Mouse (Mus musculus) lung, postnatal 0 days (tissue): ENCODE results near the gene Adgrg2. TPM values are rescaled to one million over a fixed set of nuclear protein-coding genes. Genes with fewer than 3 reads are reported as not detected.

Experiments used
- ATAC-seq: fragments of 200-750 bp; cut with Nextera tagmentation; 2 replicates; pipeline ENCODE4 v1.8.0; 2017; ENCODE audit warnings: moderate library complexity
- DNase-seq: peaks from one replicate; pipeline ENCODE4 v3.0.0-alpha.2; 2016; ENCODE audit warnings: low spot score
- H3K27ac ChIP-seq: fragments of 300-500 bp; sonication (generic); 2 replicates; pipeline ENCODE4 v1.5.1; 2014; ENCODE audit warnings: antibody characterized with exemption, mild to moderate bottlenecking, low read length, mixed read lengths
- H3K27me3 ChIP-seq: fragments of 300-500 bp; sonication (generic); replicated peaks from 2 replicates; pipeline ENCODE4 v1.6.1; 2014; ENCODE audit warnings: low read length, mixed read lengths; ENCODE audit not compliant: insufficient read depth
- H3K36me3 ChIP-seq: fragments of 300-500 bp; sonication (generic); 2 replicates; pipeline ENCODE4 v1.6.1; 2014; ENCODE audit warnings: low read length, mixed read lengths; ENCODE audit not compliant: insufficient read depth
- H3K4me1 ChIP-seq: fragments of 300-500 bp; sonication (generic); 2 replicates; pipeline ENCODE4 v1.6.1; 2014; ENCODE audit warnings: antibody characterized with exemption, low read depth, low read length, mixed read lengths; ENCODE audit not compliant: insufficient read depth
- H3K4me2 ChIP-seq: fragments of 300-500 bp; sonication (generic); replicated peaks from 2 replicates; pipeline ENCODE4 v1.6.1; 2014; ENCODE audit warnings: low read depth, mild to moderate bottlenecking, low read length, moderate library complexity, mixed read lengths
- H3K4me3 ChIP-seq: fragments of 300-500 bp; sonication (generic); 2 replicates; pipeline ENCODE4 v1.5.1; 2014; ENCODE audit warnings: low read depth, low read length
- H3K9ac ChIP-seq: fragments of 300-500 bp; sonication (generic); replicated peaks from 2 replicates; pipeline ENCODE4 v1.6.1; 2014; ENCODE audit warnings: low read depth, mild to moderate bottlenecking
- H3K9me3 ChIP-seq: fragments of 300-500 bp; sonication (generic); 2 replicates; pipeline ENCODE4 v1.6.1; 2016; ENCODE audit warnings: low read length, mixed read lengths
- CTCF ChIP-seq: IDR thresholded peaks from 2 replicates; pipeline ENCODE4 v1.5.1; 2016; ENCODE audit warnings: antibody characterized with exemption, mild to moderate bottlenecking
- EP300 ChIP-seq: IDR thresholded peaks from 2 replicates; pipeline ENCODE4 v1.6.1; 2016; ENCODE audit warnings: antibody characterized with exemption, mild to moderate bottlenecking, control low read depth
- WGBS: fragments of 180-500 bp; shearing (Covaris S2); extraction: QIAGEN DNeasy Blood & Tissue Kit; methylation state at CpG from one replicate; pipeline ENCODE4 v1.1.7; 2014; 5-methylcytosine and 5-hydroxymethylcytosine counted together
- polyA plus RNA-seq: library from polyadenylated mRNA; unstranded; fragments of >200 nt; fragmentation: Nextera tagmentation; extraction: Ambion mirVana; gene quantifications from 2 replicates; pipeline ENCODE4 v1.2.1, GENCODE M21; 2015

The Adgrg2 gene
- polyA plus RNA-seq, 1 experiment from 2014 or later: 4.7 TPM

- no peak for ATAC-seq
- no peaks in the 10 kb centered on the region for H3K27me3 ChIP-seq
- H3K4me1 ChIP-seq: no peaks in the 10 kb centered on the region
- DNase-seq: no peak
- no peak overlapping the region for H3K4me3 ChIP-seq
- H3K4me2 ChIP-seq: no peak overlapping the region
- H3K9me3 ChIP-seq: no peaks in the 10 kb centered on the region
- no peak overlapping the region for H3K27ac ChIP-seq
- no peaks in the 10 kb centered on the region for H3K36me3 ChIP-seq
- 89% methylated on average over 3 of the region's 3 CpGs for WGBS
- H3K9ac ChIP-seq: no peak overlapping the region
- TF ChIP-seq CTCF: no peak
- TF ChIP-seq EP300: no peak
These were observed 57.9 kb downstream of the Adgrg2 start for GRCm38 (mm10) chrX:160448351-160448750.

GRCm38 (mm10) chrX:160449363-160449762 is 58.9 kb downstream of the Adgrg2 start:
- Histone ChIP-seq H3K9me3 (no peaks in the 10 kb centered on the region), H3K4me3 (no peak overlapping the region), H3K27me3 (no peaks in the 10 kb centered on the region), H3K9ac (no peak overlapping the region), H3K36me3 (no peaks in the 10 kb centered on the region), H3K4me2 (no peak overlapping the region), H3K27ac (no peak overlapping the region), H3K4me1 (no peaks in the 10 kb centered on the region)
- DNase-seq: peak; percentile 13
- ATAC-seq: no peak
- 66% methylated on average over 2 of the region's 2 CpGs for WGBS
- TF ChIP-seq EP300 (no peak), CTCF (peak; percentile 49)

- no peaks in the 10 kb centered on the region for H3K9me3 ChIP-seq
- H3K9ac ChIP-seq: no peak overlapping the region
- H3K4me2 ChIP-seq: no peak overlapping the region
- H3K27me3 ChIP-seq: no peaks in the 10 kb centered on the region
- H3K4me1 ChIP-seq: no peaks in the 10 kb centered on the region
- H3K36me3 ChIP-seq: no peaks in the 10 kb centered on the region
- no peak for ATAC-seq
- H3K4me3 ChIP-seq: no peak overlapping the region
- no peak overlapping the region for H3K27ac ChIP-seq
- WGBS: 67% methylated on average over 5 of the region's 5 CpGs
- DNase-seq: peak; percentile 12
- TF ChIP-seq EP300 (no peak), CTCF (peak; percentile 48)
These were observed 65.2 kb downstream of the Adgrg2 start for GRCm38 (mm10) chrX:160455686-160456085.

- no peak for DNase-seq
- TF ChIP-seq EP300 (no peak), CTCF (no peak)
- ATAC-seq: no peak
- H3K4me2 ChIP-seq: no peak overlapping the region
- H3K27ac ChIP-seq: no peak overlapping the region
- WGBS: 71% methylated on average over 3 of the region's 3 CpGs
- no peaks in the 10 kb centered on the region for H3K36me3 ChIP-seq
- H3K9me3 ChIP-seq: no peaks in the 10 kb centered on the region
- no peak overlapping the region for H3K4me3 ChIP-seq
- H3K27me3 ChIP-seq: no peaks in the 10 kb centered on the region; the same call in 1 of the 2 replicates
- H3K9ac ChIP-seq: no peak overlapping the region
- no peaks in the 10 kb centered on the region for H3K4me1 ChIP-seq
These were observed 80.8 kb downstream of the Adgrg2 start for GRCm38 (mm10) chrX:160471257-160471786.

GRCm38 (mm10) chrX:160489784-160490183 is 99.3 kb downstream of the Adgrg2 start:
- TF ChIP-seq CTCF (no peak; the same call in 1 of the 2 replicates), EP300 (no peak)
- WGBS: 63% methylated on average over 2 of the region's 2 CpGs
- Histone ChIP-seq H3K27me3 (no peaks in the 10 kb centered on the region), H3K9ac (no peak overlapping the region), H3K4me1 (no peaks in the 10 kb centered on the region), H3K36me3 (no peaks in the 10 kb centered on the region), H3K9me3 (no peaks in the 10 kb centered on the region), H3K4me3 (no peak overlapping the region), H3K27ac (no peak overlapping the region), H3K4me2 (no peak overlapping the region)
- DNase-seq (no peak), ATAC-seq (no peak)

- peak; percentile 25 for DNase-seq
- no peak for TF ChIP-seq EP300
- Histone ChIP-seq H3K4me2 (no peak overlapping the region), H3K9ac (no peak overlapping the region), H3K27me3 (no peaks in the 10 kb centered on the region), H3K27ac (no peak overlapping the region), H3K4me3 (no peak overlapping the region), H3K36me3 (no peaks in the 10 kb centered on the region), H3K9me3 (no peaks in the 10 kb centered on the region), H3K4me1 (no peaks in the 10 kb centered on the region)
- no peak for ATAC-seq
- 43% methylated on average over 1 of the region's 3 CpGs for WGBS
These were observed 103.8 kb downstream of the Adgrg2 start for GRCm38 (mm10) chrX:160494333-160494732.

- H3K9ac ChIP-seq: no peak overlapping the region
- no peaks in the 10 kb centered on the region for H3K27me3 ChIP-seq
- H3K9me3 ChIP-seq: no peaks in the 10 kb centered on the region
- peak; percentile 72 for DNase-seq
- TF ChIP-seq EP300: peak; percentile 92
- TF ChIP-seq CTCF: no peak
- no peak overlapping the region for H3K27ac ChIP-seq
- no peaks in the 10 kb centered on the region for H3K4me1 ChIP-seq
- H3K4me3 ChIP-seq: no peak overlapping the region
- peak; percentile 87 for ATAC-seq
- 45% methylated on average over 6 of the region's 6 CpGs for WGBS
- no peaks in the 10 kb centered on the region for H3K36me3 ChIP-seq
- H3K4me2 ChIP-seq: no peak overlapping the region
These were observed 104.4 kb downstream of the Adgrg2 start for GRCm38 (mm10) chrX:160494921-160495320.
